Mouse (Mus musculus) spleen, adult 18-20 months (tissue): Measurements from ENCODE around the gene Nop2.

ENCODE experiments used
- DNase-seq, 2 experiments: peaks; one replicate each; pipeline ENCODE4 v3.0.0; 2022; ENCODE audit warnings: mixed read lengths in 2 of 2

Nop2 gene

GRCm38 (mm10) chr6:125131302-125132156 lies at the start of gene Nop2:
Gene Nop2 (plus strand): TSS chr6:125131909.
- peak; percentile 81 to 87 for DNase-seq

DNA sequence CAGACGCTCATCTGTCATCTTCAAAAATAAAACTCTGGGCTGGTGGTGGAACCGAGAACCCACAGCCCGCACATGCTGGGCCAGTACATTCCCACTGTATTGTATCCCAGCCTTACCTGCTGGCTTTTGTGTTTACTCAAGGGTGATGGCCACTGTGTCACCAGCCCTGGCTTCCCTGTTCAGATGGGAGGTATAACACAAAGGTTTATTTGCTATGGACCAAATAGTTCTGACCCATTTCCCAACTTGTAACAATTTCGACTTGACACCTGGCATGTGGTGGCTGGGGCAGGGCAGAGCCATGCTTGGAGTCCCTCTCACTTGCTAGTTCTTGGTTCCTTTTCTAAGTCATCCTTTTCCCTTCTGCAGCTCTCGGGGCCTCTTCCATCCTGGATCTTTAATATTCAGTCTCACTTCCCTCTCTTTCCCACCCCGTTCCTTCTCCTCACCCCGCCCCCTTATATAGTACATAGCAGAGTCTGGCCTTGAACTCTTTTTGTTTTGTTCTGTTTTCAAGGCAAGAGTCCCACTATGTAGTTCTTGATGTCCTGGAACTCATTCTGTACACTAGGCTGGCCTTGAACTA lies 48.8 kb upstream of the Nop2 start:
- no peak for DNase-seq

- DNase-seq, result peak in 1 of 2 experiments; percentile 50
Observed at GRCm38 (mm10) chr6:125084424-125084823, 47.3 kb upstream of the Nop2 start.

DNA sequence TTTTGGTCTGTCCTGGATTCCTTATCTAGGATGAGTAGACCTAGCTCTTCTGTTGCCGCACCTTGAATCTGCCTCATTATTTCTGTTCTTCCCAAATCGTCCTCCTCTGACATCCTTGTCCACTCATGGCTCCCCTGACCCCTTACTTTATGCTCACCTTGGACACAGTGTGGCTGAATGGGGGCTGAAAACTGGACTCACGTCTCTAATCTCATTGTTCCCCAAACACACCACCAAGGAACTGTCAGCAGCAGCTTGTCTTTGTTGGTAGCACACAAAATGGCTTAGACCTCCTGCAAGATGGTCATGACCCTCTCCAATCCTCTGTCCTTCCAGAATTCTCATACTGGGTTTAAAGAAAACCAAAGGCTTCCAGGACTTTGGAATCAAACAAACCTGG lies 43.8 kb upstream of the Nop2 start:
- no peak for DNase-seq

DNA sequence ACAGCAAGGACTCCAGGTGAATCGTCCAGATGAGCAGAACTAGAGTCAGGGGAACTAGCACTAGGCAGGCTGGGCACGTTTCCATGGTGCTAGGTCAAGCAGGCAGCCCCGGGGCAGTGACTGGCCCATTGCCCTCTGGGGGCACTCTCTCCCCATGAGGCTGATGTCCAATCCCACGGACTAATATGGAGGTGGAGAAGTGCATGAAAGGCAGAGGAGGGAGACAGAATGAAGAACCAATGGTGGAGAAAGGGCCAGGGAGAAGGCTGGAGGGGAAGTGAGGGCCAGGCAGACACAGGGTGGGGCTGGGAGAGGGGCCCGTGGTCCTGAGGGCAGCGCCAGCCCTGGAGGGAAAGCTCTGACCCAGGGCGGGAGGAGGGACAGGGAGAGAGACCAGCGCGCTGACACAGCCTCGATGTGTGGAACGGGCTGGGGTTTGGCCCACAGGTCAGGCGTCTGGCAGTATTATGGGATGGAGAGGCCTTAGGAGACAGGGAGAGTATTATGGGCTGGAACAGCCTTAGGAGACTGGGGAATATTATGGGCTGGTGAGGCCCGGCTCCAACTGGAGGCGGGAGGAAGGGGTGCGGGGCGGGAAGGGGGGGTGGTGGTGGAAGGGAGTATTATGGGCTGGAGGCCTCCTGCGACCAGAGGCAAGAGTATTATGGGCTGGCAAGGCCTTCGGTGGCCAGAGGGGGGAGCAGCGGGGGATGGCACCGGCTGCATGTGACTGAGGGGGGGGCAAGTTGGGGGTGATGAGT lies 43.0 kb upstream of the Nop2 start:
- DNase-seq, result no peak

DNA sequence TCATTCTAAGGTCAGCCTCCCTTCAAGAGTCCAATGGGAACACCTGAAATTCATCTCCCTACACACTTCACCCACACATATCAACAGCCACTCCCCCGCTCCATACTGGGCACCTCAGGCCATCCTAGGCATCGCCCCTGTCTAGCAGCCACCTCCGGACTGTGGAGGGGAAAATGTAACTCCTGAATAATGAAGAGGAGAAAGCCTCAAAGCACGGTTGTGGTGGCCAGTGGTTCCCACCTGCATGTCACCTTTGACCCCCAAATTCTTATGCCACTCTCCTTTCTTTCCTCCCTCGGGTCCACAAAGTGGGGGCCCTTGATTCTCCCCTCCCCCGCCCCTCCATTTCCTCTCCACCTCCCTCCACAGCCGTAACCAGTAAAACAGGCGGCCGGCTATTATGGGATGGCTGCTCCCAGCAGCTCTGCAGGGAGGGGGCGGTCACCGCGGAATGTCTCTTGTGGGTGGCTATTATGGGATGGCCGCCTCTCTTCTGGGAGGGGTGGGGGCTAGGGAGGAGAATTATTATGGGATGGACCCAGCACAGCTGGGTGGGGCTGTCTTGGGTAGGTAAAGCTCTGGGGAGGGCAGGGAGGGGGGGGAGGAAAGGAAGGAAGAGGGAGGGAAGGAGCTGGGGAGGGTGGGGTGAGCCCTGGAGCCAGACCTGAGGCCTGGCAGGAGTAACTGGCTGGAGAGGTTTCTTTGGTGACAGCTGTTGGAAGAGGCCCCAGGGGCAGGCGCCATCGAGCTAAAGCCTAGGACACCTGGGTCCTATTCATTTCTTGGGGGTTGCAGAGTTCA lies 42.0 kb upstream of the Nop2 start:
- DNase-seq, result no peak

DNA sequence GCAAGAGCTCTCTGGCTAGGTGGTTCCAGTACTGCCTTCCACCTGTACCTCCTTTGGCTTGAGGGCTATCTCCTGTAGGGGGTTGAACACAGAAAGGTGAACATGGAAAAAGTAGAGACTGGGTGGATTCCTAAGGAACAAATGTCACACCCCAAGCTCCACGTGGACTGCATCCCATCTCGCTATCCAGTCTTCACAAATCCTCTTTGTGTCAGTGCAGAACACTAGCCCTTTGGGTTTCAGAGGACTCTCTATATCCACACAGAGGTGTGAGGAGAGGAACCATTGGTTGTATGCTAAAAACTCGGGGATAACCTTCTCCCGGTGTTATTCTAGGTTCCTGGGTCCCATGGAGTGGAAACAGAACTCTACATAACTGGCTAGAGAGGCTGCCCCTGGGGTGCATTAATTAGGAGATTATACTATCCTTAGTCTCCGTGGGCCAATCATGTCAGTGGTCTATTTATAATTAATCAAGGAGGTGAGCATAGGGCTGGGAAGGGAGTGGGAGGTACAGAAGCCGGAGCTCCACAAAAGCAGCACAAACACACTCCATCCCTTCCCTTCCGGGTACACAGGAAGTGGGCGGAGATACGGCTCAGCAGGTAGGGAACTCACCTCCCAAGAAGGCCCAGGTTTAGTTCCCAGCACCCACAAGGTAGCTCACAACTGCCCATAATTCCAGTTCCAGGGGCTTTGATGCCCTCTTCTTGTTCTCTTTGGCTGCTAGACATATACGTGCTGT lies 41.2 kb upstream of the Nop2 start:
- DNase-seq, result no peak

GRCm38 (mm10) chr6:125092372-125092771 lies 39.3 kb upstream of the Nop2 start:
- DNase-seq, result no peak

- DNase-seq, result no peak
Observed at GRCm38 (mm10) chr6:125094843-125095242, 36.9 kb upstream of the Nop2 start.

DNA sequence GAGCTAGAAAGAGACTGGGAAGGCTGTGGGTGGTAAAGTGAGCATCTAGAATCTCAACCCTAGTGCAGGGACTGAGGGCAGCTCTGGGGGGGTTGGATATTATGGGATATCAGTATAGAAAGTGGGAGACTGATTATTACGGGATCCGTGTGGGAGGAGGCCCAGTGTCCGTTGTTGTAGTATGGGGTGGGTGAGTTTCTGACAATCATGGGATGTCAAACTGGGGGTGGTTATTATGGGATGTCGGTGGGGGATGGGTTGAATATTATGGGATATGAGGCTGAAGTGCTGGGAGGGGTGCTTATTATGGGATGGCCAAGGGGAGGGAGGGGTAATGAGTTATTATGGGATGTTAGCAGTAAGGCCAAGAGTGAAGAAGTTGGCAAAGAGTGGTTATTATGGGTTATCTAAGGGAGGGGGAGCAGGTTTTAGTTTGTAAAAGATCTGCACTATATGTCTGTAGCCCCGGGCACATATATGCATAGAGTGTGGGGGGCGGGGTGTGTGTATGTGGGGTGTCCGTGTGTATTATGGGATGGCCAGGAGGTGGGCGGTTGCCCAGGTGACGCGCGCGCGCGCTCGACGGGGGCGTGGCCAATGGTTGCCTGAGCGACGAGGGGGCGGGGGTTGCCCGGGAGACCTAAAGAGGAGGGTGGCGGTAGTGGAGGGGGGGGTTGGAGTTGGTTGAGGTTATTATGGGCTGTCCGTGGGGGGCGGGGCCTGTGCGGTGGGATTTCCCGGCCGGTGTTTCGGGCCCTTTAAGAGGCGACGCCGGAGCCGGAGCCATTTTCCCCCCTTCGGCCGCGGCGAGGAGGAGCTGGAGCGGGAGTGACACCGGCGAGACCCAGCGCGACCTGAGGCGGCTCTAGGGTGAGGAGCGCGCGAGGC lies 36.1 kb upstream of the Nop2 start, which contains the start of gene Chd4:
Gene Chd4, plus strand, starts transcription at position 591 of the 888 bp plus-strand sequence.
- DNase-seq, result peak; percentile 91 to 95

GRCm38 (mm10) chr6:125096279-125096596 lies 35.5 kb upstream of the Nop2 start:
- no peak for DNase-seq

- DNase-seq, result peak; percentile 57 to 63
Observed at GRCm38 (mm10) chr6:125096597-125097345, 34.9 kb upstream of the Nop2 start.

GRCm38 (mm10) chr6:125097346-125097689 lies 34.4 kb upstream of the Nop2 start:
- DNase-seq, result no peak

DNA sequence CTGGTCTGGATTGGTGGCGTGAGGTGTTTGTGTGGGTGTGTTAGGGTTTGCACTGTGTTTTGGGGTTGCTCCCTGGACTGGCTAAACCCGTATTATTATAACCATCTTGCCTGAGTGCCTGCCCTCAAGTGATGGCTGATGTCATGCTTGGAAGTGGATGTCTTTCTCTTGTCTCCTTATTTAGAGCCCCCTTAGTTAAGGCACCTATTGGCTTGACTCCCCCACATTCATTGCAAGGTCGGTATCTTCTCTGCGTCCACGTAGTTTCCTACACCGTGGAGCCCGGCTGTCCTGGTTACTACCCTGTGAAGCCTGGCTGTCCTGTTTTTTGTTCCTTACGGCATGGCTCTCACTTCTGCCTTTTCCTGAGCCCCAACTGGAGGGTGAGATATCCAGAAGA lies 33.8 kb upstream of the Nop2 start:
- no peak for DNase-seq

- no peak for DNase-seq
Observed at GRCm38 (mm10) chr6:125098513-125098912, 33.2 kb upstream of the Nop2 start.

GRCm38 (mm10) chr6:125099421-125099971 lies 32.2 kb upstream of the Nop2 start:
- DNase-seq, result peak; percentile 56 to 60

DNA sequence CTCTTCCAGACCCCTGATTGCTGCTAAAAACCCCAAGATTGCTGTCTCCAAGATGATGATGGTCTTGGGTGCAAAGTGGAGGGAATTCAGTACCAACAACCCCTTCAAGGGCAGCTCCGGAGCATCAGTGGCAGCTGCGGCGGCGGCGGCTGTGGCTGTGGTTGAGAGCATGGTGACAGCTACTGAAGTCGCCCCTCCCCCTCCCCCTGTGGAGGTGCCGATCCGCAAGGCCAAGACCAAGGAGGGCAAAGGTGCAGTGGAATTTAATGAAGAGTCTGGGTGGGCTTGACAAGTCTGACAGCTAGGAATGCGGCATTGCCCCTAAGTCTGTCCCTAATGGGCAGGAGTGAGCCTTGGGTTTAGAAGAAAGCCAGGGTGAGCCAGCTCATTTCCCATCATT lies 30.3 kb upstream of the Nop2 start:
- DNase-seq, result no peak

GRCm38 (mm10) chr6:125104223-125104622 lies 27.5 kb upstream of the Nop2 start:
- DNase-seq, result no peak

DNA sequence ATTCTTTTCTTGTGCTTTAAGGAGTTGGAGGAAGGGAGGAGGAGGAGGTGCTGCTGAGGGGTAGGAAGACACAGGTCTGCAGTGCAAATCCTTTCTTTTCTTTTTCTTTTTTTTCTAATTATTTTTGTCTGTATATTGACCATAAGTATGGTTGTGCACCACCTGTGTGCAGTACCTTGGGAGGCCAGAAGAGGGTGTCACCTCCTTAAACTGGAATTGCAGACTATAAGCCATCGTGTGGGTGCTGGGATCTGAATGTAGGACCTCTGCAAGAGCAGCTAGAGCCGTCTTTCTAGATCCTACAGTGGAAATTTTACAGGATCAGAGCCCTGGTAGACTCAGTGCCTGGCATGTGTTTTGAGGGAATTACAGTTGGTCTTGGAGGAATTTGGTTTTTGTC lies 24.0 kb upstream of the Nop2 start:
- no peak for DNase-seq

- no peak for DNase-seq
Observed at GRCm38 (mm10) chr6:125109371-125109770, 22.3 kb upstream of the Nop2 start.
